Mouse (Mus musculus): ENCODE measurements at regions not wholly inside any gene's neighbourhood (a gene's known extent, or its start where the extent isn't known, plus 50 kb on each side); places are given as distances from the start of the nearest gene placed in this dataset.
"Not testable (repeated sequence)": the region's sequence is repeated elsewhere in the genome, so short reads cannot be mapped to it uniquely, and the experiment has no call there.

DNA sequence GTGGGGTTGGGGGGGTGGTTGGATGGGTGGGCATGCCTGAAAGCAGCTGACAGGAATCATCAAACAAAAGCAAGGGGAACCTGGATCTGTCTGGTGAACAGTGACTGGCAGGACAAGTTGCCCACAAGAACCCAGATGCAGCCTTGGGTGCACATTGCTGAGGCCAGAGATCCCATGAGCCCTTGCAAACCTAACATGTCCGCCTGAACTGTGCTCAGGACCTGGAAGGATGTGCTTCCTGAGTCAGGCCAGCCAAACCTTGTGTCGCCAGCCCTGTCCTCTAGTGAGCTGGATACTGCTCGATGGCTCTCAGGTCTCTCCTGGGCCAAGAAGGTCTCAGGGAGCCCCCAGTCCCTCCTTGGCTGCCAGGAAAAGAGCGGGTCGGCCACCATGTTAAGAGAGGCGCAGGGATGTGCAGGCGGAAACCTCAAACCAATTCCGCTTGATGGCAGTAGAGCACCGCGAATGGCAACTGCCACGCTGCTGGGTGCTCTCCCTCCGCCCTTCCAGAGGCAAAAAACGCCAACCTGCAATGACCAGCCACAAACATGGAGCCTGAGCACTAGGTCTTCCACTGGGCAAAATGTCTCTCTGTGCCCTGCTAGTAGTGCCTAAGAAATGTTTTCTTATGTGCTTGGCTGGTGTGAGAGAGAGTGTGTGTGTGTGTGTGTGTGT lies 140.2 kb downstream of the Pls3 start:
- H3K4me3 ChIP-seq (replicated peaks); H3K4me1 ChIP-seq; ATAC-seq (ENCODE audit: insufficient read depth, low FRiP score, low read depth); H3K9me3 ChIP-seq; H3K27ac ChIP-seq; H3K4me2 ChIP-seq; H3K36me3 ChIP-seq; H3K27me3 ChIP-seq (replicated peaks); H3K9ac ChIP-seq: not testable (repeated sequence)
- WGBS = 51% methylated on average over 11 of the region's 13 CpGs

GRCm38 (mm10) chrX:75733651-75734050 lies 141.3 kb downstream of the Pls3 start:
- not testable (repeated sequence) for H3K4me1 ChIP-seq; H3K36me3 ChIP-seq; H3K27ac ChIP-seq; ATAC-seq (ENCODE audit: insufficient read depth, low FRiP score, low read depth); H3K4me3 ChIP-seq (replicated peaks); H3K9me3 ChIP-seq; H3K27me3 ChIP-seq (replicated peaks); H3K9ac ChIP-seq; H3K4me2 ChIP-seq
- WGBS = 67% methylated on average over 11 of the region's 11 CpGs

DNA sequence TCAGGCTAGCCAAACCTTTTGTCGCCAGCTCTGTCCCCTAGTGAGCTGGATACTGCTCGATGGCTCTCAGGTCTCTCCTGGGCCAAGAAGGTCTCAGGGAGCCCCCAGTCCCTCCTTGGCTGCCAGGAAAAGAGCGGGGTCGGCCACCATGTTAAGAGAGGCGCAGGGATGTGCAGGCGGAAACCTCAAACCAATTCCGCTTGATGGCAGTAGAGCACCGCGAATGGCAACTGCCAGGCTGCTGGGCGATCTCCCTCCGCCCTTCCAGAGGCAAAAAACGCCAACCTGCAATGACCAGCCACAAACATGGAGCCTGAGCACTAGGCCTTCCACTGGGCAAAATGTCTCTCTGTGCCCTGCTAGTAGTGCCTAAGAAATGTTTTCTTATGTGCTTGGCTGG lies 145.2 kb downstream of the Pls3 start:
- H3K27me3 ChIP-seq (replicated peaks); H3K9ac ChIP-seq; ATAC-seq (ENCODE audit: insufficient read depth, low FRiP score, low read depth); H3K4me3 ChIP-seq (replicated peaks); H3K27ac ChIP-seq; H3K36me3 ChIP-seq; H3K4me2 ChIP-seq; H3K9me3 ChIP-seq; H3K4me1 ChIP-seq: not testable (repeated sequence)
- 68% methylated on average over 12 of the region's 12 CpGs for WGBS

DNA sequence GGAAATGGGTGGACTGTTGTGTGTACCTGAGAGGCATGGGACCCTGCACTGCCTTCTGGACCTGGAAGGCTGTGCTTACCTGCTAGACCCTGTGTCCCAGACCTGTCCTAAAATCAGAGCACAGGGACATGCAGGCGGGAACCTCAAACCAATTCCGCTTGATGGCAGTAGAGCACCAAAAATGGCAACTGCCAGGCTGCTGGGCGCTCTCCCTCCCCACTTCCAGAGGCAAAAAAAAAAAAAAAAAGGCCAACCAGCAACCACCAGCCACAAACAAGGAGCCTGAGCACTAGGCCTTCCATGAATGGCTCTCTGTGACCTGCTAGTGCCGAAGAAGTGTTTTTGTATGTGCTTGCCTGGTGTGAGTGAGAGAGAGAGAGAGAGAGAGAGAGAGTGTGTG lies 146.5 kb downstream of the Pls3 start:
- no peaks in the 10 kb centered on the region for H3K4me1 ChIP-seq
- no peak for ATAC-seq (ENCODE audit: insufficient read depth, low FRiP score, low read depth)
- WGBS = 79% methylated on average over 4 of the region's 4 CpGs

GRCm38 (mm10) chrX:75723542-75723941 lies 145.5 kb upstream of the Rab39b start:
- not testable (repeated sequence) for H3K9me3 ChIP-seq; H3K36me3 ChIP-seq; H3K4me1 ChIP-seq; H3K9ac ChIP-seq; H3K27me3 ChIP-seq (replicated peaks); H3K27ac ChIP-seq; ATAC-seq (ENCODE audit: insufficient read depth, low FRiP score, low read depth); H3K4me3 ChIP-seq (replicated peaks); H3K4me2 ChIP-seq
- 62% methylated on average over 39 of the region's 39 CpGs for WGBS

More for the DNA sequence above, 146.5 kb downstream of the Pls3 start:
- Histone ChIP-seq H3K36me3 (no peaks in the 10 kb centered on the region), H3K9ac (no peak overlapping the region), H3K27me3 (replicated peaks) (no peaks in the 10 kb centered on the region), H3K27ac (no peak overlapping the region), H3K4me3 (replicated peaks) (no peak overlapping the region), H3K9me3 (no peaks in the 10 kb centered on the region), H3K4me2 (no peak overlapping the region)

GRCm38 (mm10) chrX:75699949-75700348 lies 121.9 kb upstream of the Rab39b start:
- H3K27me3 ChIP-seq (replicated peaks) = no peaks in the 10 kb centered on the region
- WGBS = 25% methylated on average over 1 of the region's 1 CpGs
- H3K9ac ChIP-seq = no peak overlapping the region
- no peak overlapping the region for H3K27ac ChIP-seq
- no peaks in the 10 kb centered on the region for H3K9me3 ChIP-seq
- no peaks in the 10 kb centered on the region for H3K36me3 ChIP-seq
- no peaks in the 10 kb centered on the region for H3K4me1 ChIP-seq
- no peak overlapping the region for H3K4me2 ChIP-seq
- ATAC-seq (ENCODE audit: insufficient read depth, low FRiP score, low read depth) = no peak; the same call in 1 of the 2 replicates
- H3K4me3 ChIP-seq (replicated peaks) = no peak overlapping the region

DNA sequence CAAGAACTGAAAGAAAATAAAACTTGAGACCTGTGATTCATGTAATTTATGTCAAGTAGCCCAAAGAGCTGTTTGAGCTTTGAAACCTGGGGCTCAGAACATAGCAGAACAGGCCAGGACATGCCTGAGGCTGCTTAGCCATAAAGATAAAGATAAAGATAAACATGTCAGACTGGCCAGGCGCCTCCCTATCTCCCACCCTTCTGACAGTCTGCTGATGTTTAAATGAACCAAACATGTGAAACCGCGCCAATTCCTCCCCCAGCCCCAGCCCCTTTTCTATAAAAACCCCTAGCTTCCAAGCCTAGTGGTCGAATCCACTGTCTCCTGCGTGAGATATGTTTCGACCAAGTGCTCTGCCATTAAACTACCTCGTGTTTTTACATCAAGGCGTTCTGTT lies 97.2 kb upstream of the Rab39b start:
- not testable (repeated sequence) for H3K4me1 ChIP-seq; H3K4me2 ChIP-seq; H3K9me3 ChIP-seq; H3K36me3 ChIP-seq; H3K4me3 ChIP-seq (replicated peaks); H3K9ac ChIP-seq; H3K27me3 ChIP-seq (replicated peaks); ATAC-seq (ENCODE audit: insufficient read depth, low FRiP score, low read depth); H3K27ac ChIP-seq
- 92% methylated on average over 8 of the region's 8 CpGs for WGBS

DNA sequence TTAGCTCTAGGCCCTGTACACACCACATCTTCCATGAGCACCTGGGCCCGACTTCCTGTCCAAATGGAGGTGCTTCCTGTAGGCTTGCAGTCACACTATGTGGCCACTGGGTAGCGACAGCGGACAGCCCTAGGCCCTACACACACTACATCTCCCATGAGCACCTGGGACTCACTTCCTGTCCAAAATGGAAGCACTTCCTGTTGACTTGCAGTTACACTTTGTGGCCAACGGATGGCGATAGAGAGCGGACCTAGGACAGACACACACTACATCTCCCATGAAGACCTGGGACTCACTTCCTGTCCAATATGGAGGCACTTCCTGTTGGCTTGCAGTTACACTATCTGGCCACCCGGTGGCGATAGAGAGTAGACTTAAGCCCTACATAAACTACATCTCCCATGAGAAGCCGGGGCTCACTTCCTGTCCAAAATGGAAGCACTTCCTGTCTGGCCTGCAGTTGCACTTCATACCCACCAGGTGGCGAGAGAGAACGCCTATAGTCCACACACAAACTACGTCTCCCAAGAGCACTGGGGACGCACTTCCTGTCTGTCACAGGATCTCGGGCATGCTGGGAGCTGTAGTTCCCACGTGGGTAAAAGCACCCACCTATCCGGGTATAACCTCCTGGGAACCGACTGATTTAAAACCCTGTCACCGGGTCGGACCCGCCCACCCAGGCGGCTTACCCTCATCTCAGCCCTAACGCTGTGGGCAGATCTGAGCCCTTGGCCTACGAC lies 96.1 kb upstream of the Rab39b start:
- no peaks in the 10 kb centered on the region for H3K9me3 ChIP-seq
- no peaks in the 10 kb centered on the region for H3K4me1 ChIP-seq
- ATAC-seq (ENCODE audit: insufficient read depth, low FRiP score, low read depth) = peak; percentile 94
- H3K4me2 ChIP-seq = peak overlapping the region; percentile 41
- no peak overlapping the region for H3K9ac ChIP-seq
- WGBS = 10% methylated on average over 23 of the region's 23 CpGs
- H3K27ac ChIP-seq = no peak overlapping the region
- H3K36me3 ChIP-seq = no peaks in the 10 kb centered on the region
- no peaks in the 10 kb centered on the region for H3K27me3 ChIP-seq (replicated peaks)
- peak overlapping the region; percentile 35 for H3K4me3 ChIP-seq (replicated peaks)

GRCm38 (mm10) chrX:75673586-75673919 lies 95.5 kb upstream of the Rab39b start:
- Histone ChIP-seq H3K27ac (no peak overlapping the region), H3K4me1 (no peaks in the 10 kb centered on the region), H3K4me3 (replicated peaks) (peak overlapping the region; percentile 21; the same call in 1 of the 2 replicates), H3K4me2 (peak overlapping the region; percentile 41), H3K36me3 (no peaks in the 10 kb centered on the region), H3K27me3 (replicated peaks) (no peaks in the 10 kb centered on the region), H3K9ac (no peak overlapping the region; the same call in 1 of the 2 replicates), H3K9me3 (no peaks in the 10 kb centered on the region)
- WGBS = 55% methylated on average over 13 of the region's 13 CpGs
- ATAC-seq (ENCODE audit: insufficient read depth, low FRiP score, low read depth) = no peak

DNA sequence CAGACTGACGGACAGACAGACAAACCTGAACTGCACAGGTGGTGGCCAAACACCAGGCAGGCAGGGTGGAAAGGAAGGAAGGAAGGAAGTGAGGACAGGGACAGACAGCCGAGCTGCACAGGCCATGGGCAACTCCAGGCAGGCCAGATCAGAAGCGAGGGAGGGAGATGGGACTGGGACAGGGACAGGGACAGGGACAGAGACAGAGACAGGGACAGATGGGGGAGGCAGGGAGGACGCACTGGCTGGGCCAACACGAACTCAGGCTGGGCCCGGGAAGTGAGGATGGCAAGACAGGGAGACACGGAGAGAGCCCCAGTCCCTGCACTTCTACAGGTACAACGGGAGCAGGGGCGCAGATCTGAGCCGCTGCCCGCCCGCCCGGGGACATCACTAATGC lies 94.9 kb upstream of the Rab39b start:
- H3K27me3 ChIP-seq (replicated peaks) = no peaks in the 10 kb centered on the region
- H3K27ac ChIP-seq = no peak overlapping the region
- H3K36me3 ChIP-seq = no peaks in the 10 kb centered on the region
- no peaks in the 10 kb centered on the region for H3K4me1 ChIP-seq
- ATAC-seq (ENCODE audit: insufficient read depth, low FRiP score, low read depth) = no peak
- H3K4me2 ChIP-seq = peak overlapping the region; percentile 41
- H3K9me3 ChIP-seq = no peaks in the 10 kb centered on the region
- H3K9ac ChIP-seq = no peak overlapping the region
- 0 out of 2 replicates have a peak overlapping the region, but pooled peaks have one; percentile 21 for H3K4me3 ChIP-seq (replicated peaks)
- WGBS = 85% methylated on average over 13 of the region's 13 CpGs

GRCm38 (mm10) chrX:75667636-75668035 lies 89.6 kb upstream of the Rab39b start:
- Histone ChIP-seq H3K9me3 (no peaks in the 10 kb centered on the region), H3K9ac (no peak overlapping the region), H3K4me3 (replicated peaks) (no peak overlapping the region), H3K4me1 (no peaks in the 10 kb centered on the region), H3K27me3 (replicated peaks) (no peaks in the 10 kb centered on the region), H3K4me2 (no peak overlapping the region), H3K36me3 (no peaks in the 10 kb centered on the region), H3K27ac (no peak overlapping the region)
- 93% methylated on average over 4 of the region's 4 CpGs for WGBS
- no peak for ATAC-seq (ENCODE audit: insufficient read depth, low FRiP score, low read depth)

DNA sequence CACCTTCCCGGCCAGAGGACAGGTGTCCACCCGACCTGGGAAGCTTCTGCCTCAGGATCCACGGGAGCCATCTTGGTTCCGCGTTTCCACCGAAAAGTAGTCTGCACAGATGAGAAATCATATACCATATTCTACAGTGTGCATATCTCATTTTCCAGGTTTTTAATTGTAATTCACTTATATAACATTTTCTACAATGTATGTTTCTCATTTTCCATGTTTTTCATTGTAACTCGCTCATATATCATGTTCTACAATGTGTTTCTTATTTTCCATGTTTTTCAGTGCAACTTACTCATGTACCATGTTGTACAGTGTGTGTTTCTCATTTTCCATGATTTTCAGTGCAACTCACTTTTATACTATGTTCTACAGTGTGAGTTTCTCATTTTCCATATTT lies 65.4 kb upstream of the Rab39b start:
- Histone ChIP-seq H3K27me3 (replicated peaks) (no peaks in the 10 kb centered on the region), H3K4me1 (no peaks in the 10 kb centered on the region), H3K4me2 (no peak overlapping the region), H3K4me3 (replicated peaks) (no peak overlapping the region), H3K9me3 (no peaks in the 10 kb centered on the region), H3K9ac (no peak overlapping the region), H3K27ac (no peak overlapping the region), H3K36me3 (no peaks in the 10 kb centered on the region)
- 88% methylated on average over 7 of the region's 7 CpGs for WGBS
- ATAC-seq (ENCODE audit: insufficient read depth, low FRiP score, low read depth) = no peak

All from stomach, embryonic 15.5 days (tissue).